Mouse (Mus musculus): ENCODE measurements around the gene Cc2d1b. TPM values are rescaled to one million over a fixed set of nuclear protein-coding genes. Genes with fewer than 3 reads are reported as not detected.

Gene Cc2d1b
- polyA plus RNA-seq, 1 experiment from 2014 or later: 31.8 TPM

GRCm38 (mm10) chr4:108608651-108609050, 11.1 kb upstream of the Cc2d1b start:
- H3K27me3 ChIP-seq (ENCODE audit: control insufficient read depth, insufficient read depth, low read length): no peaks in the 10 kb centered on the region
- H3K9ac ChIP-seq (ENCODE audit: low read depth, low read length): no peak overlapping the region
- no peaks in the 10 kb centered on the region for H3K4me1 ChIP-seq (ENCODE audit: control insufficient read depth, insufficient read depth, low read length)
- WGBS: 93% methylated on average over 3 of the region's 3 CpGs
- no peaks in the 10 kb centered on the region for H3K9me3 ChIP-seq (ENCODE audit: control insufficient read depth, low read length)
- H3K4me3 ChIP-seq (ENCODE audit: low read length): no peak overlapping the region
- peaks cover 38% of the 10 kb centered on the region for H3K36me3 ChIP-seq (ENCODE audit: control insufficient read depth, insufficient read depth, low read length)
- H3K27ac ChIP-seq (ENCODE audit: low read depth, low read length): no peak overlapping the region
- no peak for ATAC-seq (ENCODE audit: low FRiP score, low TSS enrichment)
- H3K4me2 ChIP-seq (replicated peaks; ENCODE audit: low read depth, low read length): no peak overlapping the region

GRCm38 (mm10) chr4:108610935-108611334, 8.8 kb upstream of the Cc2d1b start:
- 95% methylated on average over 5 of the region's 5 CpGs for WGBS
- Histone ChIP-seq H3K4me3 (ENCODE audit: low read length) (no peak overlapping the region), H3K27me3 (ENCODE audit: control insufficient read depth, insufficient read depth, low read length) (no peaks in the 10 kb centered on the region), H3K9ac (ENCODE audit: low read depth, low read length) (no peak overlapping the region), H3K9me3 (ENCODE audit: control insufficient read depth, low read length) (no peaks in the 10 kb centered on the region), H3K36me3 (ENCODE audit: control insufficient read depth, insufficient read depth, low read length) (peaks cover 22% of the 10 kb centered on the region), H3K4me2 (replicated peaks; ENCODE audit: low read depth, low read length) (no peak overlapping the region), H3K4me1 (ENCODE audit: control insufficient read depth, insufficient read depth, low read length) (no peaks in the 10 kb centered on the region), H3K27ac (ENCODE audit: low read depth, low read length) (no peak overlapping the region)
- no peak for ATAC-seq (ENCODE audit: low FRiP score, low TSS enrichment)

- H3K9me3 ChIP-seq (ENCODE audit: control insufficient read depth, low read length): no peaks in the 10 kb centered on the region
- peak overlapping the region; percentile 58 for H3K4me2 ChIP-seq (replicated peaks; ENCODE audit: low read depth, low read length)
- peaks cover 10% of the 10 kb centered on the region; the same call in 1 of the 2 replicates for H3K4me1 ChIP-seq (ENCODE audit: control insufficient read depth, insufficient read depth, low read length)
- no peak for ATAC-seq (ENCODE audit: low FRiP score, low TSS enrichment)
- H3K4me3 ChIP-seq (ENCODE audit: low read length): peak overlapping the region; percentile 83
- H3K27me3 ChIP-seq (ENCODE audit: control insufficient read depth, insufficient read depth, low read length): no peaks in the 10 kb centered on the region
- H3K27ac ChIP-seq (ENCODE audit: low read depth, low read length): peak overlapping the region; percentile 65
- peaks cover 5% of the 10 kb centered on the region for H3K36me3 ChIP-seq (ENCODE audit: control insufficient read depth, insufficient read depth, low read length)
- 58% methylated on average over 4 of the region's 4 CpGs for WGBS
- H3K9ac ChIP-seq (ENCODE audit: low read depth, low read length): peak overlapping the region; percentile 93; the same call in 1 of the 2 replicates
Measured at GRCm38 (mm10) chr4:108618586-108618985, 1.2 kb upstream of the Cc2d1b start.

- H3K9me3 ChIP-seq (ENCODE audit: control insufficient read depth, low read length): no peaks in the 10 kb centered on the region
- peak overlapping the region; percentile 58 for H3K4me2 ChIP-seq (replicated peaks; ENCODE audit: low read depth, low read length)
- peak overlapping the region; percentile 65 for H3K27ac ChIP-seq (ENCODE audit: low read depth, low read length)
- H3K27me3 ChIP-seq (ENCODE audit: control insufficient read depth, insufficient read depth, low read length): no peaks in the 10 kb centered on the region
- H3K4me1 ChIP-seq (ENCODE audit: control insufficient read depth, insufficient read depth, low read length): peaks cover 10% of the 10 kb centered on the region; the same call in 1 of the 2 replicates
- peaks cover 6% of the 10 kb centered on the region for H3K36me3 ChIP-seq (ENCODE audit: control insufficient read depth, insufficient read depth, low read length)
- WGBS: 1% methylated on average over 10 of the region's 10 CpGs
- H3K4me3 ChIP-seq (ENCODE audit: low read length): peak overlapping the region; percentile 83
- ATAC-seq (ENCODE audit: low FRiP score, low TSS enrichment): peak; percentile 61
- peak overlapping the region; percentile 93 for H3K9ac ChIP-seq (ENCODE audit: low read depth, low read length)
Measured at GRCm38 (mm10) chr4:108619165-108619564, 575 bp upstream of the Cc2d1b start.

GRCm38 (mm10) chr4:108620536-108620935, 796 bp downstream of the Cc2d1b start:
- H3K9ac ChIP-seq (ENCODE audit: low read depth, low read length): peak overlapping the region; percentile 93
- 14% methylated on average over 8 of the region's 8 CpGs for WGBS
- ATAC-seq (ENCODE audit: low FRiP score, low TSS enrichment): no peak

GRCm38 (mm10) chr4:108621504-108621903, 1.8 kb downstream of the Cc2d1b start:
- H3K9me3 ChIP-seq (ENCODE audit: control insufficient read depth, low read length): no peaks in the 10 kb centered on the region
- no peak overlapping the region for H3K9ac ChIP-seq (ENCODE audit: low read depth, low read length)
- H3K27me3 ChIP-seq (ENCODE audit: control insufficient read depth, insufficient read depth, low read length): no peaks in the 10 kb centered on the region
- no peak overlapping the region for H3K27ac ChIP-seq (ENCODE audit: low read depth, low read length)
- H3K36me3 ChIP-seq (ENCODE audit: control insufficient read depth, insufficient read depth, low read length): peaks cover 22% of the 10 kb centered on the region
- WGBS: 93% methylated on average over 6 of the region's 6 CpGs
- H3K4me3 ChIP-seq (ENCODE audit: low read length): no peak overlapping the region
- H3K4me2 ChIP-seq (replicated peaks; ENCODE audit: low read depth, low read length): no peak overlapping the region
- no peak for ATAC-seq (ENCODE audit: low FRiP score, low TSS enrichment)
- H3K4me1 ChIP-seq (ENCODE audit: control insufficient read depth, insufficient read depth, low read length): peaks cover 10% of the 10 kb centered on the region; the same call in 1 of the 2 replicates

More at GRCm38 (mm10) chr4:108620536-108620935, 796 bp downstream of the Cc2d1b start:
- Histone ChIP-seq H3K36me3 (ENCODE audit: control insufficient read depth, insufficient read depth, low read length) (peaks cover 18% of the 10 kb centered on the region), H3K4me1 (ENCODE audit: control insufficient read depth, insufficient read depth, low read length) (peaks cover 10% of the 10 kb centered on the region; the same call in 1 of the 2 replicates), H3K4me2 (replicated peaks; ENCODE audit: low read depth, low read length) (peak overlapping the region; percentile 58), H3K9me3 (ENCODE audit: control insufficient read depth, low read length) (no peaks in the 10 kb centered on the region), H3K27ac (ENCODE audit: low read depth, low read length) (peak overlapping the region; percentile 65; the same call in 1 of the 2 replicates), H3K4me3 (ENCODE audit: low read length) (peak overlapping the region; percentile 83), H3K27me3 (ENCODE audit: control insufficient read depth, insufficient read depth, low read length) (no peaks in the 10 kb centered on the region)

- H3K4me3 ChIP-seq (ENCODE audit: low read length): no peak overlapping the region
- ATAC-seq (ENCODE audit: low FRiP score, low TSS enrichment): no peak
- H3K4me2 ChIP-seq (replicated peaks; ENCODE audit: low read depth, low read length): no peak overlapping the region
- H3K9ac ChIP-seq (ENCODE audit: low read depth, low read length): no peak overlapping the region
- no peaks in the 10 kb centered on the region for H3K27me3 ChIP-seq (ENCODE audit: control insufficient read depth, insufficient read depth, low read length)
- peaks cover 6% of the 10 kb centered on the region; the same call in 1 of the 2 replicates for H3K4me1 ChIP-seq (ENCODE audit: control insufficient read depth, insufficient read depth, low read length)
- H3K27ac ChIP-seq (ENCODE audit: low read depth, low read length): no peak overlapping the region
- no peaks in the 10 kb centered on the region for H3K9me3 ChIP-seq (ENCODE audit: control insufficient read depth, low read length)
- WGBS: 91% methylated on average over 5 of the region's 5 CpGs
- H3K36me3 ChIP-seq (ENCODE audit: control insufficient read depth, insufficient read depth, low read length): peaks cover 70% of the 10 kb centered on the region
Measured at GRCm38 (mm10) chr4:108627066-108627465, 7.3 kb downstream of the Cc2d1b start.

- H3K36me3 ChIP-seq (ENCODE audit: control insufficient read depth, insufficient read depth, low read length): peaks cover 88% of the 10 kb centered on the region
- H3K9me3 ChIP-seq (ENCODE audit: control insufficient read depth, low read length): no peaks in the 10 kb centered on the region
- no peak overlapping the region for H3K4me2 ChIP-seq (replicated peaks; ENCODE audit: low read depth, low read length)
- ATAC-seq (ENCODE audit: low FRiP score, low TSS enrichment): peak; percentile 90; the same call in 1 of the 2 replicates
- H3K9ac ChIP-seq (ENCODE audit: low read depth, low read length): no peak overlapping the region
- H3K27me3 ChIP-seq (ENCODE audit: control insufficient read depth, insufficient read depth, low read length): no peaks in the 10 kb centered on the region
- 58% methylated on average over 7 of the region's 7 CpGs for WGBS
- no peak overlapping the region for H3K4me3 ChIP-seq (ENCODE audit: low read length)
- peak overlapping the region; percentile 15; the same call in 1 of the 2 replicates for H3K27ac ChIP-seq (ENCODE audit: low read depth, low read length)
- H3K4me1 ChIP-seq (ENCODE audit: control insufficient read depth, insufficient read depth, low read length): peaks cover 6% of the 10 kb centered on the region; the same call in 1 of the 2 replicates
Measured at GRCm38 (mm10) chr4:108629363-108629880, 9.7 kb downstream of the Cc2d1b start.

- H3K4me3 ChIP-seq (ENCODE audit: low read length): no peak overlapping the region
- H3K4me2 ChIP-seq (replicated peaks; ENCODE audit: low read depth, low read length): no peak overlapping the region
- no peak overlapping the region for H3K9ac ChIP-seq (ENCODE audit: low read depth, low read length)
- 75% methylated on average over 9 of the region's 9 CpGs for WGBS
- ATAC-seq (ENCODE audit: low FRiP score, low TSS enrichment): no peak
- H3K27ac ChIP-seq (ENCODE audit: low read depth, low read length): no peak overlapping the region; the same call in 1 of the 2 replicates
- no peaks in the 10 kb centered on the region for H3K27me3 ChIP-seq (ENCODE audit: control insufficient read depth, insufficient read depth, low read length)
- H3K36me3 ChIP-seq (ENCODE audit: control insufficient read depth, insufficient read depth, low read length): peaks cover 86% of the 10 kb centered on the region
- H3K4me1 ChIP-seq (ENCODE audit: control insufficient read depth, insufficient read depth, low read length): peaks cover 6% of the 10 kb centered on the region; the same call in 1 of the 2 replicates
- no peaks in the 10 kb centered on the region for H3K9me3 ChIP-seq (ENCODE audit: control insufficient read depth, low read length)
Measured at GRCm38 (mm10) chr4:108630096-108630495, 10.4 kb downstream of the Cc2d1b start.

Measured in kidney, embryonic 14.5 days (tissue).